Mouse (Mus musculus): ENCODE results near the gene Gm17455.

GRCm38 (mm10) chr10:60400507-60401295 lies 1.2 kb downstream of the Gm17455 start:
- TF ChIP-seq CTCF (IDR thresholded peaks at IDR 0.05; ENCODE audit: borderline replicate concordance, insufficient read depth, low read length) (no peak), POLR2A (IDR thresholded peaks at IDR 0.05; ENCODE audit: low read depth, low read length) (no peak)
